In genomic region chr3:104478056-104478455, GRCm38 (mm10) we compare ENCODE assay signal across 17 mouse cellular contexts.
"Had no signal": no experiment of that assay in that cellular context is flagged by ENCODE, and none has a peak within 500 bp of the region (broad histone marks: within the 10 kb centered on the region; RNA-seq: fewer than 3 reads in every experiment).

No protein-coding gene starts in this region.

- H3K27me3 ChIP-seq: lung, embryonic 15.5 days; megakaryocyte, embryonic 14.5 days; midbrain, embryonic 13.5 days; midbrain, embryonic 15.5 days; neural tube, embryonic 12.5 days; stomach, embryonic 15.5 days had no signal

- H3K4me3 ChIP-seq: lung, embryonic 15.5 days; megakaryocyte, embryonic 14.5 days; midbrain, embryonic 13.5 days; midbrain, embryonic 15.5 days; neural tube, embryonic 12.5 days; stomach, embryonic 15.5 days had no signal

- DNase-seq: lung, adult 2 months; lung, postnatal 14 days; lung, postnatal 36 days; right cerebral cortex, postnatal 14 days; thymus, adult 2 months; thymus, postnatal 25 days; thymus, postnatal 4 days had no signal

- ATAC-seq: lung, postnatal 0 days; midbrain, embryonic 13.5 days; midbrain, embryonic 15.5 days had no signal

- H3K27ac ChIP-seq: lung, embryonic 15.5 days; macrophage; midbrain, embryonic 13.5 days; midbrain, embryonic 15.5 days; neural tube, embryonic 12.5 days; stomach, embryonic 15.5 days; stomach, postnatal 0 days had no signal

- H3K4me2 ChIP-seq: lung, embryonic 15.5 days; midbrain, embryonic 11.5 days; midbrain, embryonic 13.5 days; midbrain, embryonic 15.5 days; neural tube, embryonic 12.5 days; stomach, embryonic 15.5 days had no signal

- H3K9me3 ChIP-seq: lung, embryonic 15.5 days; megakaryocyte, embryonic 14.5 days; midbrain, embryonic 13.5 days; midbrain, embryonic 15.5 days; neural tube, embryonic 12.5 days; stomach, embryonic 15.5 days had no signal

- H3K4me1 ChIP-seq: lung, embryonic 15.5 days; midbrain, embryonic 13.5 days; midbrain, embryonic 15.5 days; neural tube, embryonic 12.5 days; stomach, embryonic 15.5 days had no signal

- H3K9ac ChIP-seq: lung, embryonic 15.5 days; midbrain, embryonic 13.5 days; midbrain, embryonic 15.5 days; neural tube, embryonic 12.5 days; stomach, embryonic 15.5 days had no signal
